Mouse (Mus musculus): ENCODE measurements around the gene Dzank1. TPM values are rescaled to one million over a fixed set of nuclear protein-coding genes. Genes with fewer than 3 reads are reported as not detected.

Dzank1 gene
- total RNA-seq, 1 experiment, result 1.0 TPM

- no peak overlapping the region for H3K4me3 ChIP-seq (ENCODE audit: insufficient read depth in 1 of 2, low read depth in 1 of 2, low read length in 2 of 2, poor library complexity in 1 of 2, severe bottlenecking in 1 of 2)
- TF ChIP-seq MAFK (IDR thresholded peaks at IDR 0.05; ENCODE audit: insufficient read depth, low read depth, low read length), result no peak
- no peak for TF ChIP-seq HCFC1 (IDR thresholded peaks at IDR 0.05; ENCODE audit: borderline replicate concordance, insufficient read depth, low read length)
- TF ChIP-seq CHD2 (IDR thresholded peaks at IDR 0.05; ENCODE audit: low read depth, low read length), result no peak
- TF ChIP-seq ZNF384 (IDR thresholded peaks at IDR 0.05; ENCODE audit: low read depth, low read length), result no peak
- TF ChIP-seq ZC3H11A (IDR thresholded peaks at IDR 0.05; ENCODE audit: borderline replicate concordance, low read depth, low read length), result no peak
- H3K9ac ChIP-seq (ENCODE audit: insufficient read depth, low read depth, low read length, poor library complexity, severe bottlenecking), result no peak overlapping the region
- in situ Hi-C loops (cut with MboI; ENCODE audit: low sequenced_read_pairs in 2 of 2, unreplicated experiment in 2 of 2), result no loop called here
- no peak for DNase-seq (ENCODE audit: low read depth, low spot score)
- peaks cover 2 to 9% of the 10 kb centered on the region in 2 experiments; a peak in 2 of 4 replicates for H3K4me1 ChIP-seq (ENCODE audit: control insufficient read depth in 2 of 2, insufficient read depth in 2 of 2, low read length in 2 of 2, poor library complexity in 1 of 2)
- no peak overlapping the region for H3K27ac ChIP-seq (ENCODE audit: insufficient read depth, low read depth, low read length, poor library complexity, severe bottlenecking)
- no peaks in the 10 kb centered on the region for H3K9me3 ChIP-seq (ENCODE audit: control insufficient read depth, insufficient read depth, low read depth, low read length)
- no peaks in the 10 kb centered on the region for H3K36me3 ChIP-seq (ENCODE audit: control insufficient read depth, insufficient read depth, low read length, poor library complexity, severe bottlenecking)
Observed at GRCm38 (mm10) chr2:144422094-144422675, 105.0 kb downstream of the Dzank1 start.

Other genes with a start within 250 kb of the Dzank1 start
- gene Ovol2, start 195.3 kb downstream of the Dzank1 start, total RNA-seq (2012; rRNA removed), result 1.8 and 2.1 TPM in 2 replicates
- gene Kat14, start 158.4 kb downstream of the Dzank1 start, total RNA-seq (2012; rRNA removed), result 37.7 and 43.9 TPM in 2 replicates
- gene Pet117, start 158.4 kb downstream of the Dzank1 start, total RNA-seq (2012; rRNA removed), result not detected in 2 replicates
- gene Polr3f, start 304 bp upstream of the Dzank1 start, total RNA-seq (2012; rRNA removed), result 36.5 and 48.4 TPM in 2 replicates
- gene Rbbp9, start 23.5 kb upstream of the Dzank1 start, total RNA-seq (2012; rRNA removed), result 6.8 and 7.9 TPM in 2 replicates
- 78.5 and 95.8 TPM in 2 replicates for gene Sec23b, start 28.8 kb upstream of the Dzank1 start, total RNA-seq (2012; rRNA removed)
- 35.6 and 35.7 TPM in 2 replicates for gene Smim26, start 66.6 kb upstream of the Dzank1 start, total RNA-seq (2012; rRNA removed)
- 21.2 and 29.4 TPM in 2 replicates for gene Dtd1, start 72.5 kb upstream of the Dzank1 start, total RNA-seq (2012; rRNA removed)

Measured in ES-E14 (cell line).